Mouse (Mus musculus): ENCODE measurements at regions not wholly inside any gene's neighbourhood (a gene's known extent, or its start where the extent isn't known, plus 50 kb on each side); places are given as distances from the start of the nearest gene placed in this dataset.

DNA sequence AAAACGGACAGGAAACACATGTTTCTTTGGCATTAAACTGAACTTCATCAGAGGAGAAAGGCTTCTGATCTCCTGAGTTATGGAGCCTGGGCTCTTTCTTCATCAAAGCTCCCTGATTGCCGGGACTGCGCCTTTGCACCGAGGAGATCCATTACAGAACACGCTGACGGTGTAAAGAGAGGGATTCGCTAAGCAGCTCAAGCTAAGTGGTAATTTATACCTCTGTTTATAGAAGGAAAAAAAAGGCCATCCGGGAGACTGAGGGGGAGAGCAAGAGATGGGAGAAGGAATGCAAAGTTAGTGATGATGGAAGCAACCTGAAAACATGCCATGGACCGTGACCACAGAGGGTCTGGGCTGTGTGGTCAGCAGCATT is 77.2 kb upstream of the Tmem72 start:
- TF ChIP-seq CTCF (IDR thresholded peaks at IDR 0.05; ENCODE audit: low read depth, low read length) (no peak), POLR2A (IDR thresholded peaks at IDR 0.05; ENCODE audit: insufficient read depth, low read length) (no peak), EP300 (IDR thresholded peaks at IDR 0.05; ENCODE audit: insufficient read depth, low read depth, low read length) (no peak)

Data from ES-Bruce4 (cell line).